Mouse (Mus musculus) cerebellum, adult 2 months (tissue): Measurements from ENCODE around the gene Rnf222.

Experiments
- CTCF ChIP-seq: fragments of 200-500 bp; IDR thresholded peaks from 2 replicates; pipeline ENCODE4 v1.5.1; 2011; ENCODE audit warnings: low read depth, mild to moderate bottlenecking, control low read depth, low read length, moderate library complexity, borderline replicate concordance; ENCODE audit not compliant: insufficient read depth
- POLR2A ChIP-seq: fragments of 200-500 bp; IDR thresholded peaks from 2 replicates; pipeline ENCODE4 v1.6.1; 2011; ENCODE audit warnings: low read length, control low read depth, borderline replicate concordance; ENCODE audit not compliant: insufficient read depth

GRCm38 (mm10) chr11:68924749-68925148 is 36.4 kb downstream of the Rnf222 start:
- TF ChIP-seq POLR2A = no peak
- no peak for TF ChIP-seq CTCF
